Mouse (Mus musculus): ENCODE results near the gene Fibin.

- no peak for TF ChIP-seq POLR2A (IDR thresholded peaks at IDR 0.05; ENCODE audit: low read depth, low read length)
- no peak for TF ChIP-seq USF2 (conservative IDR thresholded peaks at IDR 0.05; ENCODE audit: low read depth, low read length)
- no peak for TF ChIP-seq CTCF (conservative IDR thresholded peaks at IDR 0.05 in 1 of 2, IDR thresholded peaks at IDR 0.05 in 1 of 2; ENCODE audit: low read depth in 2 of 2, low read length in 2 of 2)
- no peak for TF ChIP-seq TBP (conservative IDR thresholded peaks at IDR 0.05; ENCODE audit: low read depth, low read length)
- TF ChIP-seq ZMIZ1 (IDR thresholded peaks at IDR 0.05; ENCODE audit: low read depth, low read length): no peak
- no peak for TF ChIP-seq UBTF (IDR thresholded peaks at IDR 0.05; ENCODE audit: low read depth, low read length)
- TF ChIP-seq CHD1 (IDR thresholded peaks at IDR 0.05; ENCODE audit: low read depth, low read length): no peak
- TF ChIP-seq JUND (conservative IDR thresholded peaks at IDR 0.05; ENCODE audit: low read depth, low read length): no peak
Observed at GRCm38 (mm10) chr2:110411428-110411827, 48.4 kb upstream of the Fibin start.

All from CH12.LX (cell line).